Mouse (Mus musculus): ENCODE results near the gene Nkd2. TPM values are rescaled to one million over a fixed set of nuclear protein-coding genes. Genes with fewer than 3 reads are reported as not detected.

The Nkd2 gene
- total RNA-seq, 4 experiments from 2014 or later = 0.75 to 1.9 (median 1.2) TPM

DNA sequence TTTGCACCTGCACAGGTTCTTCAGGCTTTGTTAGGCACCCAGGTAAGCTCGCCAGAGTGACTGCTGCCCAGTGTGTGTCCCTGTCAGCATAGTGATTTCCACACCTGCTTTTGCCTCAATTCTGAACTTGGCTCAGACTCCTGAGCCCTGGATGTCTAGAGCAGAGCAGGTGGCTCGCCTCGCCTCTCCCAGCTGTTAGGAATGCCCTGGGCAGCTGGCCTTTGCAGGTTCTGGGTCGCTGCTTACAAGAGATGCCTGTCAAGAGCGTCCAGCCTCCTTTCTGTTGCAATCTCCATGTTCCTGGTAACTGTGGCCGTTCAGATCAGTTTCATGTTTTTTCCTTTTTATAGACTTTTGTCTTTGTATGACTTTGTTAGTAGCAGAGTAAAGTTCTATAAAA, 31.1 kb downstream of the Nkd2 start:
- DNase-seq (ENCODE audit: low spot score) = no peak

DNA sequence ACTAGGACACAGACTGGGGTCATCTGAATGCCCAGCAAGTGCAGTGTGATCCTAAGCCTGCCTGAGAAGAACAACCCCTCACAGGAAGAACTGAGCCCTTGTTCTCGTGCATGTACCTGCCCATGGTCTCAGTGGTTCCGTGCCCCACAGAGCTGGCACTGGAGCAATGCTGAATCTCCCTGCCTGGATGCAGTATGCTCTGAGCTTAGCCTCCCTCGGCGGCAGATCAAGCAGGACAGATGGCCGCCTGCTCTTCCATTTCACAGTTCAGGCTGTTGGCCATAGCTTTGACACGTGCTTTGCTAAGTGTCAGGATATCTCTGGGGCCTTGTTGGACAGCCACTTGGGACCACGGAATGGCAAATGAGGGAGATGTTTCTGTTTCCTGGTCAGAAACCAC, 33.2 kb downstream of the Nkd2 start:
- DNase-seq (ENCODE audit: low spot score) = no peak

DNA sequence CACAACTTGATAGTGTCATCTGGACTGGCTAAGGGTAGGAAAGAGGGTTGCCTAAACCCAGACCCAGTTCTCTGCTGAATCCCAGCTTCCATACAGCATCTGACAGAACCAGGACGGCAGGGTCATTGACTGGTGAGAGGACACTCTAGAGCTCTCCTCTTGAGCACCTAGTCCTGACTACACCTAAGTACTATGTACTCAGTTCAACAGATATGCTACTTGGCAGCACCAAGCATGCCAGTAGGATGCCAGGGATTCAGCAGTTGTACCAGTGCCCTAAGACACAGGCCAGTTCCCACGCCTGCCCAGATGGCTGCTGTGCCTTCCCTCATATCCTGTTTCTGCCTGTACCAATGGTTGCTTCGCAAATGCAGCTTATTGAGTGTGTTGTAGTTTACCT, 34.5 kb downstream of the Nkd2 start:
- DNase-seq (ENCODE audit: low spot score) = no peak

DNA sequence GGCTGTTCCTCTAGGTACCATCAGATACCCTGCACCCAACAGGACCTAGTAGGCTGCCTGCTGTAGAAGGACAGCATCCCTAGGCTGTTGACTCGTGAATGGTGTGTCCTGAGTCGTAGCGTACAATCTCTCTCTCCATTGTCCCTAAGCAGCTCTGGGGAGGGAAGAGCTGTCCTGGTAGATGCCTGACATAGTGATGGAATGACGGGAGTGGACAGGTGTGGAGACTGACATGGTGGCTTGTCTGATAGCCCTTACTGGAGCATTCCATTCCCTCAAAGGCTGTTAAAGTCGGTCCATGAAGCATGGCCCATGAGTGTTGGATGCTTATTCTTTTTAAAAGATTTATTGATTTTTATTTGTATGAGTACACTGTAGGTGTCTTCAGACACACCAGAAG, 42.5 kb downstream of the Nkd2 start:
- DNase-seq (ENCODE audit: low spot score) = no peak

DNA sequence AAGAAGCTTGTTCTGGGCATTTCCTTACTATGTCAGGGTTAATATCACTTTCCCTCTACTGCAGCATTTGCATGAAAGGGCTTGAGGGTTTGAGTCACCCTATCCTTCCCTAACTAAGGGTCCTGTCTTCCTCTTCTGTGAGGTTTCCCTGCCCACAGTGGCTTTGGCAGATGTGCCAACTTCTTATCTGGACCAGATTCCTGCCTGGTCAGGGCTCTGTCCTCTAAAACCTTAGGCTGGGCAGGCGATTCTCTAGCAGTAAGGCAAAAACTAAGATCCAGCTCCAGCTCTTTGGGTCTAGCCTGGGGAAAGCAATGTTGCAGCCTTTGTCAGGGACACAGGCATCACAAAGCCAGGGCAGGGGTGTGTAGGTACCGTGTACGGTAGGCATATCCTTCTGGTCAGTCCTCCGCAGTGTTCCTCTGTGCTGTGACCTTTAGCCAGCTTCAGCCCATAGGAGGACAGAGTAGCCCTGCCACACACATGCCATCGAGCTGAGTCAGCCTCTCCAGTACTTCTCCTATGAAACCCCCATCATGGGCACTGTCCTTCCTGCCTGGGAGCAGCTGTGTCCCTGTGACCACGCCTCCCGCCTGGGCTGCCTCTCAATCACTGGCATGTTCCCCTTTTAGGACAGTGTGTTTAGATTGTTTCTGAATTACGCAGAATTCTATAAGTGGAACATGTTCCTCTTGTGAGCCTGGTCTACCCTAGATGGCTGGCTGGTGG, 43.8 kb downstream of the Nkd2 start:
- DNase-seq (ENCODE audit: low spot score) = peak; percentile 86

DNA sequence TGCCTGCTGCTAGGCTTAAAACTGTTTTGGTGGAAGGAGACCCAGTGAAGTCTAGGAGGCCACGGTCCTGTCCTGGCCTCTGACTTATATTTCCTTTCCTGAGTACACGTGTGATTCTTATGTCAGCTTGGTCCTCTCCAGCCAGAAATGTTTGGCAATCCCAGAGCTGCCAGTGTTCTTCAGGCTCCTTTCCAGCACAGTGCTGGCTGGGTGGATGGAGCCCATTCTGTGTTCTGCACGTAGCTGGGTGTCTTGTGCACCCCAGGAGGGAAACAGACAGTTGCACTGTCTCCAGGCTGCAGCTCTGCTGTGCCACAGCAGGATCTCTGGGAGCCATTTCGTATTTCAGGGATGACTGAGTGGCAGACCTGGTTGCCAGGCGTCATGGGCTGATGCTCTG, 48.3 kb downstream of the Nkd2 start:
- DNase-seq (ENCODE audit: low spot score) = no peak

DNA sequence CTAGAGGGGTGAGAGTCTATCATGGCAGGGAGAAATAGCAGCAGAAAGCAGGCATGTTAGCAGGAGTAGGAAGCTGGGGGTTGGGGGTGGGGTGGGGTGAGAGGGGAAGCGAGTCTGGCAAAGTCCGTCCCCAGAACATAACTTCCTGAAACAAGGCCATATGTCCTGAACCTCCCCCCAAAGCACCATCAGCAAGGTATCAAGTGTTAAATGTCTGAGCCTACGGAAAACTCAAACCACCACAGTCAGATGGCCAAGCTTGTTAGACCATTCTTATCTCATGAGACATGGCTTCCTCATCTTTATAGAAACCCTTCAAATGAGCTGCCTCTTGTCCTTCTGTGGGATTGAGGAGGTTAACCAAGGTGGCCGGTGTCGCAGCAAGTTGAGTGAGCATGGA, 54.3 kb downstream of the Nkd2 start:
- DNase-seq (ENCODE audit: low spot score) = no peak

DNA sequence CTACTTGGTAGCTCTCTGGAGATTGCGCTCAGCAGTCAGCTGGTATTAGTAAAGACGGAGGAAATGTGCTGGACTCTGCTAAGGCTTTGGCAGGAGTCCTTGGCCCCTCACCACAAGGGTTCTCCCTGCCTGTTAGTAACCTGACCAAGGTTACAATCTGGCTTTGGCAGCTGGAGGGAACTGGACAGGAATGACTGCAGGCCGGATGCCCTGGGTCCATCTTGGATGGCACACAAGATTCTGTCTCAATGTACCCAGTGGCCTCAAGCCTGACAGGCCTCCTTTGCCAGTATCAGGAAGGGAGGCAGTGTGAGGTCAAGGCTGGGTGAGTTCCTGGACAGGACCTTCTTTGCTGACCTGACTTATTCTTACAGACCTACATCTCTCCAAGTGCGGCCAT, 55.3 kb downstream of the Nkd2 start:
- no peak for DNase-seq (ENCODE audit: low spot score)

DNA sequence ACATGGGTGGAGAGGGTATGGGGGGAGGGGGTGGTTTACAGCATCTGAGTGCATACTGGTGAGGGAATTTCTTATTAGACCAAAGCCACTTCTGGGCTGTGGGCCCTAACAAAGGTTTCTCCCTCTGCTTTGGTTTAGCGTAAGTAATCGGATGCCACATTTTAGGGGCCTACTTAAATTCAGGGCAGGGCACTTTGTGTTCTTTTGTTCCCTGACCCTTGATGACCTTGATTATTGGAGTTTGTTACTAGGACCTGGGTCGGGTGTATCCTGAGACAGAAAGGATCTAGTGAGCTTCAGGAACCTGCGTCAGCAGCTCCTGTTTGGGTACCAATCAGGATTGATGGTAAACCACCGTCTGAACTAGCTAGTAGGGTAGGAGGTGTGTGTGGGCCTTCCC, 64.9 kb downstream of the Nkd2 start:
- no peak for DNase-seq (ENCODE audit: low spot score)

DNA sequence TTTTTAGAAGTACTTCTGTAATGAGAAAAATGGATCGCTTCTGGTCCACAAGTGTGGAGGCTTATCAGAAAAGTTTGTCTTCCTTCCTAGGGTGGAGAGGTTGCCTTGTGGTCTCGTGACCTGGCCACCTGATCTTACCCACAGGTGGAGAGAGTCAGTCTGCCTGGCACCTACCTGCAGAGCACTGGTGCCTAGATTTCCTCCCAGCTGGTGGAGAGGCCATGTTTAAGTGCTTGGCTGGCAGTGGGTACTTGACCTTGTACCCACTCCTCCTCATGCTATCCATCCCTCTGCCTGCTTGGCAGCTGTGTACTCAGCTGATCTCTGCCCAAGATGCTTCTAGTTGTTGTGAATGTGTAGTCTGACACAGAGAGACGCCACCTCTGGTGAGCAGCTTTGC, 69.9 kb downstream of the Nkd2 start:
- DNase-seq (ENCODE audit: low spot score) = no peak

DNA sequence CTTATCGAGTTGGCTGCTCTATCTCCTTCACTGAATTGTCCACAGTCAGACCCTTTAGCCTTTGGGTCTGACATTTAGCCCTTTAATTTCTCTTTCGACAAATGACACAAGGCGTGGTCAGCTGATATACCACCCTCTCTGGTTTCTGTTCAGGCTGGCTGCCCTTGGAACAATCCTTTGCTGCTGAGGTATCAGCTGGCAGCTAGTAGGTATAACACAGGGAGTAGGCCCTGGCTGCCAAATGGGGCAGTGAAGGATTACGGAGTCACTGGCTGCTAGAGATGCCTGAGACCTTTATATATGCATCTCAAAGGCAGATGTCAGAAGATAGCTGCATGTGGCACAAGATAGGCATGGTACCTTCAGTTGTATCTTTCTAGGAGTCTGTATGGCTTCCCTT, 71.6 kb downstream of the Nkd2 start:
- peak; percentile 40 for DNase-seq (ENCODE audit: low spot score)

DNA sequence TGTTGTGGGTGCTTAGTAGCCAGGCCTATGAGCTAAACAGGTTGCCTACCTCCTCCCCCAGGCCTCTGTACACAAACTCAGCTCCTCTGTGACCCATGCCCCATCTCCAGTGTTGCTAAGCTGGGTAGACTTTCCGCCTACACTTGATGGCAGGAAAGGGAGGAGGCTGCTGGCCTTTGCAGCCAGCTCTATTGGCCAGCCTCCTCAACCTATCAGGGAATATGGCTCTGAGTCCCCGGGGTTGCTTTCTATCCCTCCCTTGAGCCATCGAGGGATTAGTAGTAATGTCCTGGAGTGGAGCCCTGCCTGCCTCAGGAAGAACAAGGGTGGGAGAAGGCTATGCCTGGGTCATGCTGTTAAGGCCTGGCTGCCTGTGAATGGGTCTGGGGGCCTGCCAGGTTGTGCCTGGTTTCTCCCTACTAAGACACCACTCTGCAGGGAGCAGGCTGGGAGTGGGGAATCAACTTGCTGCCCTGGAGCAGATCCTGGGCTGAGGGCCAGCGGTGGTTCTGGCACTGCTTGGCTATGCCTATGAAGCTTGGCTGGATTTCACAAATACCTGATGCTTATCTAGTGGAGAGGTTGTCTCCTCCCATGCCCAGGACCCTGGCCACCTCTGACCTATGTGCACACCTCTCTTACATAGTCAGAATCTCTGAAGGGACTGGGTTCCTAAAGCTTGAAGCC, 73.8 kb downstream of the Nkd2 start:
- DNase-seq (ENCODE audit: low spot score) = no peak

DNA sequence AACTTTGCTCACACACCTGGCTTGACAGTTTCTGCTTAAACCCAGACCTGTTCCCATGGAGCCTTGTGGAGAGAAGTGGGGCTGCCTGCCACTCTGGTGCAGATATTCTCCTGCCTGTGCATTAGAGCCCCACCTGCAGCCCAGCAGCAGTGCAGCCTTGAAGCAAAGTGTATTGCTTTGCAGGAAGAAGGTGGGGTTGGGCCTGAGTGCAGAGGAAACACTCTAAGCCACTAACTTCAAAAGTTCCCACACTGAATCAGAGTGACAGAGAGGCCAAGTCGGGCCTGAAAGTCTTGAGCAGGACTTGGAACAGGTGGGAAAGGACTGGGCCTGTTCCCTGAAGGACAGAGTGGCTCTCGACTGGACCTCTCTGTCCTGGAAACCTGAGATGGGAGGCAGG, 74.8 kb downstream of the Nkd2 start:
- no peak for DNase-seq (ENCODE audit: low spot score)

DNA sequence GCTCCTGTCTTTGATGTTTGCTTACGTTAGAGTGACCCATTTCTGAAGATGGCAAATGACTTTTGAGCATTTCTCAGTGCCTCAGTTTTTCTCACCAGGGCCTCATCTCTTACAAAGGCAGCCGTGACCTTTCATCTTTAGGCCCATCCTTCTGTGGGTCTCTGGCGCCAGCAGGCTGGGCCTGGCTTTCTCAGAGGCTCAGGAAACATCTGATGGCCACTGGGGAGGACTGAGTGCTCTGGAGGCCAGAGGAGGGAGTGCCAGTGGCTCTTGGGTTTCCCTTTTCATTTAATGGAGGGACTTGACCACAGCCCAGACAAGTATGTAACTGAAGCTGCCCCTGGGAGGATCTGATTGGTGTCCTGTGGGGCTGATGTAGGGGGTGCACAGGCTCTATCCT, 76.3 kb downstream of the Nkd2 start:
- no peak for DNase-seq (ENCODE audit: low spot score)

DNA sequence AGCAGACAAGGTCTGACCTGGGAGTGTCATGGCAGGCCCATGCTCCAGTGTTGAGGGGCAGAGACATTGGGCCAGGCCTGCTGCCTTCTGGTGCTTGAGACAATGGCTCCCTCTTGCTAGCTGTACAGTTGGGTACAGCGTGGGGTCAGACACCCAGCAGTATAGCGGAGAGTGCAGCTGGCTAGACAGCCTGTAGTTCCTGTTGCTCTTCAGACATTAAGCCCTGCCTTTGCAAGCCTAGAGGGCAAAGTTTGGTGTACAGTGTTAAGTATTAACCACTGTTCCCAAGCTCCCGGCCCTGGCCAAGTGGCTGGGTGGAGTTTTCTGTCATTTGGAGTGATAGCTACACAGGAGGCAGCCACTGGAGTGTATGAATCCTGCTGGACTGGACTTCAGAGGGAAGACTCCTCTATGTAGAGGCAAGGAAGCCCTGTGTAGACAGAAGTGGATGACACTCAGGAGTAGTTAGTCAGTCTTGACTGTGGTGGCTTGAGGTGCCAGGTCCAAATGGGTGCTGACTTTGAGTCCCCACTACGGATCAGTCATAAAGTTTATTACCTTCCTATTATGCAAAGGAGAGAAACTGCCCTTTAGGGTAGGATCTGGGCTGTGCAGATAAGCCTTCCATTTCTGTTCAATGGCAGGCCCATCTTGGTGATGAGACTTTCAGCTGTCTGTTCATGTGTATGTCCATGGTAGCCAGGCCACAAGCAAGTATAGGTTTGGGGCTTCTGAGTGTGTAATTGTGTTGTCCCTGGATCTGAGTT, 77.3 kb downstream of the Nkd2 start:
- no peak for DNase-seq (ENCODE audit: low spot score)

Other genes starting within 250 kb of the Nkd2 start
- gene Clptm1l, start 243.6 kb downstream of the Nkd2 start, total RNA-seq (2022) = 10 to 100 TPM; 58.9 to 76.0 (median 68.1) TPM
- under 1 TPM in 3 of 4 experiments, not detected in 1; 0.08 to 0.28 (median 0.11) TPM for gene Tert, start 220.7 kb downstream of the Nkd2 start, total RNA-seq (2022)
- not detected for gene Slc6a18, start 169.6 kb downstream of the Nkd2 start, total RNA-seq (2022)
- not detected for gene Slc6a19, start 142.8 kb downstream of the Nkd2 start, total RNA-seq (2022)
- gene Slc12a7, start 114.5 kb downstream of the Nkd2 start, total RNA-seq (2022) = 100 to 1,000 TPM; 207 to 245 (median 212) TPM
- gene Trip13, start 90.2 kb upstream of the Nkd2 start, total RNA-seq (2022) = under 1 TPM; 0.16 to 0.89 (median 0.20) TPM
- gene Brd9, start 90.2 kb upstream of the Nkd2 start, total RNA-seq (2022) = 10 to 100 TPM; 16.8 to 22.5 (median 20.7) TPM
- not detected for gene Zdhhc11, start 116.2 kb upstream of the Nkd2 start, total RNA-seq (2022)
- gene Tppp, start 161.8 kb upstream of the Nkd2 start, total RNA-seq (2022) = 10 to 100 TPM; 13.9 to 19.6 (median 14.7) TPM
- gene Cep72, start 214.7 kb upstream of the Nkd2 start, total RNA-seq (2022) = 1 to 10 TPM in 2 of 4 experiments, under 1 TPM in 2; 0.44 to 2.6 (median 1.1) TPM